Mouse (Mus musculus) ES-E14 (cell line): ENCODE results near the gene Aes. TPM values are rescaled to one million over a fixed set of nuclear protein-coding genes. Genes with fewer than 3 reads are reported as not detected.

ENCODE experiments used
- DNase-seq: peaks from one replicate; pipeline ENCODE4 v3.0.0-alpha.2; 2013; ENCODE audit warnings: low read depth, low spot score
- H3K27ac ChIP-seq: 2 replicates; pipeline ENCODE4 v1.5.1; 2012; ENCODE audit warnings: low read depth, mild to moderate bottlenecking, low read length, moderate library complexity, mixed read lengths; ENCODE audit not compliant: poor library complexity, insufficient read depth, severe bottlenecking
- H3K36me3 ChIP-seq: 2 replicates; pipeline ENCODE4 v1.6.1; 2012; ENCODE audit warnings: mild to moderate bottlenecking, low read length, moderate library complexity, mixed read lengths; ENCODE audit not compliant: control insufficient read depth, poor library complexity, insufficient read depth, severe bottlenecking
- H3K4me1 ChIP-seq, 2 experiments: fragments of 150-350 bp in 1 of 2; sonication (generic) in 1 of 2; 2 replicates each; pipeline ENCODE4 v1.6.1; 2012; ENCODE audit warnings: low read length in 2 of 2, mild to moderate bottlenecking in 1 of 2, mixed read lengths in 1 of 2; ENCODE audit not compliant: control insufficient read depth in 2 of 2, insufficient read depth in 2 of 2, poor library complexity in 1 of 2
- H3K4me3 ChIP-seq, 2 experiments: fragments of 150-350 bp in 1 of 2; sonication (generic) in 1 of 2; 2 replicates each; pipeline ENCODE4 v1.5.1; 2012; ENCODE audit warnings: low read length in 2 of 2, low read depth in 1 of 2, mild to moderate bottlenecking in 1 of 2, mixed read lengths in 1 of 2; ENCODE audit not compliant: insufficient read depth in 1 of 2, poor library complexity in 1 of 2, severe bottlenecking in 1 of 2
- H3K9ac ChIP-seq: 2 replicates; pipeline ENCODE4 v1.6.1; 2012; ENCODE audit warnings: low read depth, mild to moderate bottlenecking, low read length, mixed read lengths; ENCODE audit not compliant: poor library complexity, insufficient read depth, severe bottlenecking
- H3K9me3 ChIP-seq: fragments of 150-350 bp; sonication (generic); 2 replicates; pipeline ENCODE4 v1.6.1; 2012; ENCODE audit warnings: low read depth, mild to moderate bottlenecking, low read length; ENCODE audit not compliant: control insufficient read depth, insufficient read depth
- CHD2 ChIP-seq: IDR thresholded peaks from 2 replicates; pipeline ENCODE4 v1.6.1; 2014; ENCODE audit warnings: mild to moderate bottlenecking, low read depth, low read length, inconsistent platforms
- HCFC1 ChIP-seq: IDR thresholded peaks from 2 replicates; pipeline ENCODE4 v1.6.1; 2012; ENCODE audit warnings: low read length, inconsistent platforms, borderline replicate concordance; ENCODE audit not compliant: insufficient read depth
- MAFK ChIP-seq: IDR thresholded peaks from 2 replicates; pipeline ENCODE4 v1.6.1; 2014; ENCODE audit warnings: mild to moderate bottlenecking, low read depth, low read length, inconsistent platforms; ENCODE audit not compliant: insufficient read depth
- ZC3H11A ChIP-seq: IDR thresholded peaks from 2 replicates; pipeline ENCODE4 v1.6.1; 2012; ENCODE audit warnings: low read depth, mild to moderate bottlenecking, inconsistent platforms, low read length, borderline replicate concordance
- ZNF384 ChIP-seq: IDR thresholded peaks from 2 replicates; pipeline ENCODE4 v1.6.1; 2012; ENCODE audit warnings: low read depth, low read length, inconsistent platforms
- in situ Hi-C, 2 experiments: fragments of 600-800 bp; cut with MboI; formaldehyde crosslinking; loops; one replicate each; pipeline ENCODE4 v1.15.1; 2025; ENCODE audit warnings: low sequenced_read_pairs in 2 of 2, inconsistent platforms in 1 of 2; ENCODE audit not compliant: unreplicated experiment in 2 of 2
- total RNA-seq: library from RNA; depleted of rRNA; stranded (reverse); fragments of 300-350 nt; gene quantifications from 2 replicates; pipeline ENCODE4 v1.2.3, GENCODE M21; 2012; rRNA removed

Gene Aes
- 102 and 145 TPM in 2 replicates for total RNA-seq

DNA sequence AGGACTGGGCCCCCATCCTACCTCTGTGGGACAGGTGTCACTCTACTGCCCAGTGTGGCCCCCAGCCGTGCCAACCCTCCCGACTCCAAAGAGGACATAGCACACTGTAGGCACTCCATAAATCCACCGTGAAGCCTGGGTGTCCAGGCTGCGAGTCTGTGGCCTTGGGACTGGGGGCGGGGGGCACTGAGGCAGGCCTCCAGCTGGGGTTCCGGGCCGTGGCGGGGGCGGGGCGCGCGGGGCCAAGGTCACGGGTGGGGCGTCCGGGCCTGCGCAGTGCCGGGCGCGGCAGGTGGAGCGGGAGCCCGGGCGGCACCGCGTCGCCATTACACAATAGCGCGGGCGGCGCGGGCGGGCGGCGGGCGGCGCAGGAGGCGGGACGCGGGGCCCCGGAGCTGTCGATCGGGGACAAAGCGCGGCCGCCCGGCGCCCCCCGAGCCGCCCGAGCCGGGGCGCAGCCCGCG lies at the start of gene Aes:
TSS of gene Aes (plus strand) at position 326 of the 464 bp plus-strand sequence.
- peak within 1 kb of the TSS; percentile 84 to 85 for H3K4me3 ChIP-seq
- H3K36me3 ChIP-seq: no peaks in the 10 kb centered on the region
- TF ChIP-seq ZNF384: no peak
- TF ChIP-seq MAFK: no peak
- TF ChIP-seq ZC3H11A: no peak
- TF ChIP-seq CHD2: no peak
- no peak for TF ChIP-seq HCFC1
- H3K9ac ChIP-seq: peak within 1 kb of the TSS; percentile 81
- peak within 1 kb of the TSS; percentile 42; the same call in 1 of the 2 replicates for H3K27ac ChIP-seq
- no peak for DNase-seq
- peaks cover 10 to 28% of the 10 kb centered on the region in 2 experiments; a peak in 3 of 4 replicates for H3K4me1 ChIP-seq
- in situ Hi-C loops: no loop called here
- no peaks in the 10 kb centered on the region for H3K9me3 ChIP-seq

- in situ Hi-C loops: no loop called here
- H3K4me3 ChIP-seq: no peak overlapping the region
- H3K9me3 ChIP-seq: no peaks in the 10 kb centered on the region
- H3K27ac ChIP-seq: no peak overlapping the region
- H3K4me1 ChIP-seq: peaks cover 2 to 24% of the 10 kb centered on the region in 2 experiments; a peak in 2 of 4 replicates
- TF ChIP-seq CHD2: no peak
- TF ChIP-seq ZNF384: no peak
- TF ChIP-seq HCFC1: no peak
- no peak for TF ChIP-seq MAFK
- no peak for TF ChIP-seq ZC3H11A
- H3K36me3 ChIP-seq: peaks cover 5% of the 10 kb centered on the region; the same call in 1 of the 2 replicates
- DNase-seq: no peak
- H3K9ac ChIP-seq: no peak overlapping the region
Measured at GRCm38 (mm10) chr10:81510246-81510810, 49.0 kb upstream of the Aes start.

- Histone ChIP-seq H3K27ac (no peak overlapping the region), H3K4me1 (peaks cover 0 to 10% of the 10 kb centered on the region in 2 experiments; a peak in 2 of 4 replicates), H3K36me3 (no peaks in the 10 kb centered on the region), H3K4me3 (no peak overlapping the region), H3K9ac (no peak overlapping the region), H3K9me3 (no peaks in the 10 kb centered on the region)
- in situ Hi-C loops: no loop called here
- no peak for TF ChIP-seq HCFC1
- DNase-seq: no peak
Measured at GRCm38 (mm10) chr10:81513798-81514197, 45.5 kb upstream of the Aes start.

DNA sequence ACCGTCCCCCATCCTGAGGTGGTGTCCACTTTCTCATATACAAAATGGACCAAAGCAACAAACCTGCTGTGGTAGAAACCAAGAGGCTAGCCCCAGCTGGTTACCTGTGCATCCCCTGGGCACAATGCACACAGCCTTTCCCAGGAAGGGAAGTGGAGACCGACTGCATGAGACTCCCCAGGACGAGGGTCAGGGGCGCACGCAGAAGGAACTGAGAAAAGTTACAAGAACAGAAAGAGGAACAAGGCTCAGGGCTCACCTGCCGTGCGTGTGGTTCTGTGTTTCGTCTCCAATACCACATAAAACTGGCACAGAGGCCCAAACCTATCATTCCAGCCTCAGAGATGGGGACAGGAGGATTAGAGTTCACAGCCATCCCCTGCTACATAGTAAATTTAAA lies 42.1 kb upstream of the Aes start:
- no peaks in the 10 kb centered on the region for H3K36me3 ChIP-seq
- TF ChIP-seq MAFK (no peak), CHD2 (no peak), ZNF384 (no peak), HCFC1 (no peak)
- in situ Hi-C loops: no loop called here
- no peak for DNase-seq
- H3K9me3 ChIP-seq: no peaks in the 10 kb centered on the region
- no peak overlapping the region for H3K27ac ChIP-seq
- no peak overlapping the region for H3K4me3 ChIP-seq
- no peak overlapping the region for H3K9ac ChIP-seq
- H3K4me1 ChIP-seq: peaks cover 0 to 2% of the 10 kb centered on the region in 2 experiments; a peak in 1 of 4 replicates

DNA sequence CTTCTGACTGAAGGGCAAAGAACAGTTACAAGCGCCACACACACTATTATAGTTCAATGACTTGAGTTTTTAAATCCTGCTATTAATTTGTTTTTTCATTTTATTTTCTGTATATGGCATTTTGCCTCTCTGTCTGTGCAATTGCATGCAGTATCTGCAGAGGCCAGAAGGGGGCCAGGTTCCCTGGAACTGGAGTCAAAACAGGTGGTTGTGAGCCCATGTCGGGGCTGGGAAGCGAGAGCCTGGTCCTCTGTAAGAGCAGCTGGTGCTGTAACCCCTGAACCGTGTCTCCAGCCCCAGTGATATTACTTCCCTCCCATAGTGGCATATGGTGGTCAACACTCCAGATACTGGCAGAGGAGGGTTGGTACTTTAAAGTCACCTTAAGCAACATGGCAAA lies 40.7 kb upstream of the Aes start:
- H3K4me1 ChIP-seq: peaks cover 0 to 2% of the 10 kb centered on the region in 2 experiments; a peak in 1 of 4 replicates
- no peaks in the 10 kb centered on the region for H3K36me3 ChIP-seq
- no peak overlapping the region for H3K27ac ChIP-seq
- no peak overlapping the region for H3K9ac ChIP-seq
- TF ChIP-seq HCFC1 (no peak), ZC3H11A (no peak)
- DNase-seq: no peak
- H3K4me3 ChIP-seq: no peak overlapping the region
- in situ Hi-C loops: no loop called here
- H3K9me3 ChIP-seq: no peaks in the 10 kb centered on the region
